Mouse (Mus musculus) thymus, postnatal 0 days (tissue): ENCODE results near the gene Pclo. TPM values are rescaled to one million over a fixed set of nuclear protein-coding genes. Genes with fewer than 3 reads are reported as not detected.
"Not testable (repeated sequence)": the region's sequence is repeated elsewhere in the genome, so short reads cannot be mapped to it uniquely, and the experiment has no call there.

Source experiments
- DNase-seq: peaks from one replicate; pipeline ENCODE4 v3.0.0-alpha.2; 2015; ENCODE audit warnings: low spot score
- polyA plus RNA-seq: library from polyadenylated mRNA; unstranded; fragments of >200 nt; fragmentation: Nextera tagmentation; extraction: Ambion mirVana; gene quantifications from 2 replicates; pipeline ENCODE4 v1.2.1, GENCODE M21; 2015

Pclo gene
- polyA plus RNA-seq, 1 experiment from 2014 or later: 0.51 TPM

DNA sequence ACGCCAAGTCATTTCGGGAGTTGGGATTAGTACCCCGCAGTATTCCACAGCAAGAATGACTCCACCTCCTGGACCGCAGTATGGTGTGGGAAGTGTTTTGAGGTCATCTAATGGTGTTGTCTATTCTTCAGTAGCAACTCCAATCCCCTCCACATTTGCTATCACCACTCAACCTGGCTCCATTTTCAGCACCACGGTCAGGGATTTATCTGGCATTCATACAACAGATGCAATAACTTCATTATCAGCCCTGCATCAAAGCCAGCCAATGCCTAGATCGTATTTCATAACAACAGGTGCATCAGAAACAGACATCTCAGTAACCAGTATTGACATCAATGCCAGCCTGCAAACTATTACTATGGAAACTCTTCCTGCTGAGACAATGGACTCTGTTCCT, 165.7 kb downstream of the Pclo start:
- DNase-seq: no peak

DNA sequence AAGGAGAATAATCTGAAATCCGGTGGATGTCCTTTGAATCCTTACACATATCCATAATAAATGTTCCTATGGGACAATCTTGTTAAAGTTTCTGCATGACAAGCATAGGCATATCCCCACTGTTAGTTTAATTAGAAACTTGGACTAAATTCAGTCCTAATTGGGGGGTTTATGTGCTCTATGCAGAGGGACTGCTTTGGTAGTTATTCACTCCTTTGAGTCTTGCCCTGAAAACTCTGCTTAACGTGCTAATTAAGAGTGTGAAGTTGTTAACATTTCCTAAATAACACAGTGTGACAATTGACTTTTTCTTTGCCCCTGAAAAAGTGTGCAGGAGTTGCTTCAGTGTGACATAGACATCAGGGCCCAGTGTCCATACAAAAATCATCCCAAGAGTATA, 177.3 kb downstream of the Pclo start:
- DNase-seq: no peak

DNA sequence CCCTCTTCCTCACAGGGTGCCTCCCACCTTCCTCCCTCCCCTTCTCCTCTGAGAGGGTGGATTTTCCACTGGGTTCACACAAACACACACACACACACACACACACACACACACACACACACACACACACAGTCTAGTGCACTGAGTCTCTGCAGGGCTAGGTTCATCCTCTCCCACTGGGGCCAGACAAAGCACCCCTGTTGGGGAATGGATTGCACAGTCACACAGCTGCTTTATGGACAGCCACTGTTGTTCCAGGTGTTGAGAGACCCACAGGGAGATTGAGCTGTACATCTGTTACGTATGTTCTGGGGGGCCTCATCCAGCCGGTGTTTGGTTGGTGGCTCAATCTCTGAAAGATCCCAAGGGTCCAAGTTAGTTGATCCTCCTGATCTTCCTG, 182.0 kb downstream of the Pclo start:
- DNase-seq: no peak

DNA sequence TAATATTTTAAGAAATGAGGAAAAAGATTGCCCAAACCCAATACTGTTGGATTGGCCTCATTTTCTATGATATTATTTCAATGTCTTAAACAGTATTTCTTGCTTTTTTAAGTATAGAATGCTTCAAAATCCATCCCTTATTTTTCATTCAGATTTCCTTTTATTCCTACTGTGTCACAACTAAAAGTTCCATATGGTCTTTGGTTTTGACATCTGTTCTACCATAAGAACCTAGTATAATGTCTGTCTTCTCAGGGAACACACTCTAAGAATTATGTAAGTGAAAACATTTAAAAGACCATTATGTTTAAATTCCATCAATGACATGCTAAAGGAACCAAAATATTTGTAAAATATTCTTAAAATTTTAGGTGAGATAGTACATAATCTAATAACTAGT, 186.2 kb downstream of the Pclo start:
- no peak for DNase-seq

DNA sequence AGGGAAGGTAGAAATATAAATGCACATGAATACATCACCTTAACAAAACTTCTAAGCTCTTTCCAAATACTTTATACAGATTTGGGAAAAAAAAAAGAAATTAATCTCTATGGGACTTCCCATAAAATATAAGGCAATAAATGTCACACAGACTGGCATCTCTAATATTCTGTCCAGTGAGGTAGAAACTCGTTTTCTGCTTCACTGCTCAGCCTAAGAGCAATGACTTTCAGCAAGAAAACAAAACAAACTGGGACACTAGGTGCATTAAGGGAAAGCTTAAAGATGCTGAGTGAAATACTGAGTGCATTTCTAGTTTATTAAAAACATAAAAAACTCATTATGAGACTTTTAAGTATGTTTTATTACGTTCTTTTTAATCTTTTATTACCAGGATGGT, 190.7 kb downstream of the Pclo start:
- DNase-seq: no peak

DNA sequence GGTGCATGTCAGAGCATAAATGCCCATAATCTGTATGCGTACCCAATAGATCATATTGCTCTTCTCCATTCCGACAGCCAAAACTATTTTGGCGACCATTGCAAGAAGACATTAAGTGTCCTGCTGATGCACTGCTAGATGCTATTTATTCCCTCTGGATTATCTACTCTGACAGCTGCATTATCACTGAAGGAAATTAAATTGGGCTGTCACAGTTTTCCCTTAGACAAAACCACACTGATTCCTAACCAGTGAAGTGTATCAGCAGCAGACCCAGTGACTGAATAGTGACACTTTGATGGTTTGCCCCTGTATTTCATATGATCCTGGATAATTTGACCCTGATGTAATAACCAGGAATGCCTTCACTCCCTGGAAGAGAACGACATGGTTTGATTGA, 192.6 kb downstream of the Pclo start:
- DNase-seq: no peak

DNA sequence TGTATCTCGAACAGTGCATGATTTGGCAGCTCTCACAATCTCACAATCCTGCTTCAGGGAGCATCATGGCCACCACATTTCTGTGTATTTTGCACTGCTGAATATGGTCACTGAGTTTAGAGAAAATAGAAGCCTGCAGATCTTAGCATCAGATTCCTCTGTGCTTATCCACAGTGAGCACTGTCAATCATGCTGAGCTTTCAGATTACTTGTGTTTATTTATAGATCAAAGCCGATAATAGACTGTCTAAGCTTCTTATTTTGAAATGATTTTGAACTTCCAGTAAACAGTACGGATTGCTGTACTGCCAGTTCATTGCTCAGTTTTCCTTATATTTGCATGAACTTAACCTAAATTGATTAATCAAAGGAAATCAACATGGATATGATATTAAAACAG, 208.9 kb downstream of the Pclo start:
- DNase-seq: no peak

DNA sequence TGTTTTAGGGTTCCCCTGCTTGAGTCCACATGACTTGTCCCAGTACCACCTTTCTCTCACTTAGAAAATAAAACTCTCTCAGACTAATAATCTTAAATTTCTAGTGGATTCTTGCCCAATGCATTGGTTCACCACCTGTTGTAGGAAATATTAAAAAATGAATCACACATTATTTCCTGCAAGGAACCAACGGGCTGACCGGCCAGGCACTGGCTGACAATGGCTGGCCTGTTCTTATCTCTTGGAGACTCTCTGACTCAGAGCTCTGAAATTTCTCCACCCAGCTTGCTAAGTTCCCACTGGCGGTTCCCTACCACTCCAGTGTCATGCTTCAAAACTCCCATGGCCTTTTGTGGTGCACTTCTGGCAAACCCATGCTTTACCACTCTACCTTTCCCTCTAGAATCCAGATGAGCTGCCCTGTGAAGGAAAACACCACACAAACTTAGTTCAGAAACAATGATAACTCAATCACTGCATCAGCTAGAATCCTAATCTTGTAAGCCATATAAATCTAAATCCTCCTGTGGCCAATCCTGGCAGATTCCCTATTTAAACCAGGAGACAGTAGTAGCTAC, 214.0 kb downstream of the Pclo start:
- DNase-seq: no peak

DNA sequence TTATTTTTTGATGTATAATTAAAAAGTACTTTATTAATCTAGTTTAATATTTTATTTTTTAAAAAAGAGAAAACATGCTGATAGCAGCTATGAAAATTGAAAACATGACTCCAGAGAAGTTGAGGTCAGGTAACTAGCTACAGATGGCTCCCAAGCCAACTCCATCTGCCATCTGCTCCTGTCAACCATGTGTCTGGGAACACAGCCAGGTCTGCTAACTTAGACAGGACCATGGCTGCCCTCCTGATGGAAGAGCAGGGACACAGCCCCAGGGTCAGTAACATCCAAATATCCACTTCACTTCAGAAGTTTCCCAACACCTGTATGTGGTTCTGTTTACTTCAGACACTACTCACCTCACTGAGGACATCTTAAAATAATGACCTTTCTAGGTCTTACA, 236.2 kb downstream of the Pclo start:
- no peak for DNase-seq

DNA sequence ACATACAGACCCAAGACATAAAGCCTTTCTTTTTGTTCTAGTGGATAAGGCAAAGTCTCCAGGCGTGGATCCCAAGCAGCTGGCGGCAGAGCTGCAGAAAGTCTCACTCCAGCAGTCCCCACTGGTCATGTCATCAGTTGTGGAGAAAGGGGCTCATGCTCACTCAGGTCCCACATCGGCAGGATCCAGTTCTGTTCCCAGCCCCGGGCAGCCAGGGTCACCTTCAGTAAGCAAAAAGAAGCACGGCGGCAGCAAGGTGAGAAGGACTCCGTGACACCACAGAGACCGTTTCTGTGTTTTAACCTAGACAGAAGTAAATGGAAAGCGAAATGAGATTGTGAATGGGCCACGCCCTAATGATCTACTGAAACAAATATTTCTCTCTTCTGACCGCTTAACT, 252.0 kb downstream of the Pclo start:
- no peak for DNase-seq

DNA sequence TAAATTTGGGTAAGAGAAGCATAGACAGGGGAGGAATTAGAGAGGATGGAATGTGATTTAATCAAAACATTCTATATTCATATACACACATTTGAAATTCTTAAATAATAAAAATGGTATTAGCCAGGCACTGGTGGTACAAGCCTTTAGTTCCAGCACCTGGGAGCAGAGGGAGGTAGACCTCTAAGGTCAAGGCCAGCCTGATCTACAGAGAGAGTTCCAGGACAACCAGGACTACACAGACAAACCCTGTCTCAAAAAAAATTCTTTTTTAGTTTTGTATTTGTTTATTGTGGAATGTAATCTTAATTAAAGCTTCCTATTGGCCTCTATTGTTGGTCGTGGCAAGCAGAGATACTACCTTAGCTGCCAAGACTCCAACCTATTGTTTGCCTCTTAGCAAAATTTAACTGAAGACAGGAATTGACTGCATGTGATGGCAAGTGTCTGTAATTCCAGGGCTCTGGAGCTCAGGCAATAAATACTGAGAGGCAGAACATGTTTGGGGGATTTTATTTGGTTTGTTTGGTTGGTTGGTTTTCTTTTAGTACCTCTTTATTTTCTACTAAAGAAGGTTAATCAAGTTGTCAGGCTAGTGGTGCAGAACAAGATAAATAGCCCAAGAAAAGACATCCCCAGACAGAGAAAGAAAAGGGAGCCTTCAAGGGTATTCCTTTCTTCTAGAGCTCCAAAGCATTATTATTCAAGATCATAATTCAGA, 267.8 kb downstream of the Pclo start:
- DNase-seq: no peak

DNA sequence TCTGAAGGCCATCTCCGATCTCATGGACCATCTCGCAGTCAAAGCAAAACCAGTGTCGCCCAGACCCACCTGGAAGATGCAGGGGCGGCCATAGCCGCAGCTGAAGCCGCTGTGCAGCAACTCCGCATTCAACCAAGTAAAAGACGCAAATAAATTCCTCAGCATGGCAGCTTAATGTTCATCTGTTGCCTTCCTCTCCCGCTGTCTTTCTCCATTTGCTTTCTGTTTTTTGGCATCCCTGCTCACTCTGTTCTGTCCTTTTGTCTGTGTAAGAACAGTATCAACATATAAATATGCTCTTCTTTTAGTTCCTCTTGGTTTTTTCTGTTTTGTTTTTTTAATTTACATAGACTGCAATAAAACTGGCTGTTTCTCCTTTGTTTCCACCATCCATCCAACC, 279.2 kb downstream of the Pclo start:
- no peak for DNase-seq

DNA sequence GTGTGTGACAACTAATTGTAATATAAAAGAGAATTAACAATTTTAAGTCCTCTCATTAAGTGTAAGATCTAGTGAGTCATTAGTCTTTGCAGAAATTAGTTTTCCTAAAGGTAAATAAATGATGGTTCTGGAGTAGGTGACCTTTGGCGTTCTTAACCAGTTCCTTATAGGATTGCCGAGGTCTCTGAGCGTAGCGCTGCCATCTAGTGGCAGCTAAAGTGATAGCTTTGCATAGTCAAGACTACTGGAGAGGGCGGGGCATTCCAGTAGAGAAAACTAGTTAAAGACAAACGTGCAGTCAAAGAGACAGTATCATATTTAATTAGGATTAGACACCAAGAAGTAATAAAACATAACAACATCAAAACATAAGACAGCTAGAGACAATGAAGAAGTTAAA, 292.4 kb downstream of the Pclo start:
- peak; percentile 9 for DNase-seq

DNA sequence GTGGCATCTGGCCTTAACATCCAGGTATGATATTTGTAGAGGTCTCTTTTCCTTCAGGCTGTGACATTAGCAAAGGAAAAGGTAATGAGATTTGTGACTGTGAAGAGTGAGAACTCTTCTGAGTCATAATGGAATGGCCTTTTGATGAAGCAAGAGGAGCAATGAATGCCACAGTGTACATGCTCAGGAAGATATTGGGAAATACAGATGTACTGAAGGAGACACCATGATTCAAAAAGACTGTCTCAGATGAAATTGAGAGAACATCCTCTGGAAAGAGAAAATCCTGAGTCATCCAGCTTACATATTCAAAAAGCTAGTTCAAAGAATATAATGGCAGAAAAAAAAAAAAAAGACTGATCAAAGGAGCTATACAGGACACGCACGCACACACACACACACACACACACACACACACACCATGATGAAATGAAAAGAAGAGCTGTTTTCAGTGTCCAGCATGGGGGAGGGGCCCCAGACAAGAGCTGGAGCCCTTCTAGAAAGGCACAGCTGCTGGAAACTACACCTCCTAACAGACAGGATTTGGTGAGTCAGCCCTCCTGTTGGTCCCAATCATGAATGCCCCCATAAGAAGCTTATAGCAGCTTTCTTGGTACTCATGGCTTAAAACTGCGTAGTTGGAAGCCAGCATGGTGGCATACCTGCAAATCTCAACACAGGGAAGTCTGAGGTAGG, 318.6 kb downstream of the Pclo start:
- DNase-seq: no peak

DNA sequence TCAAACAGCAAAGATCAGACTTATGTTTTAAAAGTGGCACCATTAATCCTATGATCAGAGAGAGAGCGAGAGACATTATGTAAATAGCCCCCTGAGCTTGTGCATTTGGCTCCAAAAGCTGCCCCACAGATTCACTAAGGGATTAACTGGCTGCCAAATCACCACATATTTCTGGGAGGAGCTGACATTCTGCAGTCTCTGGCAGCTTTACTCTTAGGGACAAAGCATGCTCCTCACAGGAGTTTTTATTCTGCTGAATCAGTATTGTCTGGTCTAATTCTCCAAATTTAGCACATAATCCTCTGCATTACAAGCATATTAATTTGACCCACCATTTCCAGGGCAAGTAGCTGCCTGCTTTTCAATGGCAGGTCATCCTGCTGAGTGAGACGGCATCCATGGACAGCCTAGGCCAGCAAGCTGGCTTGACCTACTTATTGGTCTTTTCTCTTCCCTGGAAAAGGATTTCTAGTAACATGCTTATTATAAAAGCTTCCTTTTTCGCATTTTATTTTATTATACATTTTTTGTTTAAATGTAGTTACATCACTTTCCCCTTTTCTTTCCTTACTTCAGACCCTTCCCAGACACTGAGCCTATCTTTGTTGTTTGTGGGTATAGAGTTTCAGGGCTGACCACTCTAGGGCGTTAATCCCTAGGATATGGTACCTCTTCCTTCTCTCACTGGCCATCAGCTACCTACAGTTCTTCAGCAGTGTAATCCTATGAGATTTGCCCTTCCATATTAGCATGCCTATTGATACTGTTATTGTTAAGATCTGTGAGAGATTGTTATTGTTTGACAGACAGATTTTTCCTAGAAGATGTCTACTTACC, 319.7 kb downstream of the Pclo start:
- DNase-seq: no peak

DNA sequence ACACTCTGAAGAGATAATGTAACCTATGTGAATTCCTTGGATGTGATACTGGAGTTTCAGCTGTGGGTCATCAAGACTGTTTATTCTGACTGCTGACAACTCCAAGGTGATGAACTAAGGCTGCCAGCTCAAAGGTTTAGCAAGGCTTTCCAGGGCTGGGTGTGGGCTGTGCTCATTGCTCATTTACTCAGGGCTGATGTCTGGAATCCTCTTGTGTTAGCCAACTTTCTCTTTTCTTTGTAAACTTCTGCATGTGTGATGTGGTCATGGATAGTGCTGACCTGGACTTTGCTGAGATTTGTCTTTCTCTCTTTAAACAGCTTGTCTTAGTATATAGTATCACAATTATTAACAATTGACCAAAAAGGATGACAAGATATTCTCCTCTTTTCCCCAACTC, 338.9 kb downstream of the Pclo start:
- no peak for DNase-seq

DNA sequence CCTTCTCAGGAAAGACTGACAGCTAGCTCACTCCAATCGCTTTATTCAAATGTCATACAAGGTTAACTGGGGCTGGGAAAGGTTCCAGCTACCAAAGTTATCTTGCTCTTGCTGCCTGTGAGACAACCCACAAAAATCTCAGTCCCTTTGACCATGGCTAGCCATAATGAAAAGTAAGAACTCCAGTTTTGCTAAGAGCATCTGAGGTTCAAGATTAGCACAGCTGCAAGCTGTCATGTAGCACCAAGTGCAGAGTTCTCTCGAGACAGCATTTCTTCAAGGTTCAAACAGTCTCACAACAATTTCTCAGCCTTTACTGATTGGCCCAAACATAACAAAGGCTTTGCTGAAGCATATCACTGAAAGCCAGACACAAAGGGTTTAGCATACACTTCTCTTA, 370.6 kb downstream of the Pclo start:
- DNase-seq: not testable (repeated sequence)

DNA sequence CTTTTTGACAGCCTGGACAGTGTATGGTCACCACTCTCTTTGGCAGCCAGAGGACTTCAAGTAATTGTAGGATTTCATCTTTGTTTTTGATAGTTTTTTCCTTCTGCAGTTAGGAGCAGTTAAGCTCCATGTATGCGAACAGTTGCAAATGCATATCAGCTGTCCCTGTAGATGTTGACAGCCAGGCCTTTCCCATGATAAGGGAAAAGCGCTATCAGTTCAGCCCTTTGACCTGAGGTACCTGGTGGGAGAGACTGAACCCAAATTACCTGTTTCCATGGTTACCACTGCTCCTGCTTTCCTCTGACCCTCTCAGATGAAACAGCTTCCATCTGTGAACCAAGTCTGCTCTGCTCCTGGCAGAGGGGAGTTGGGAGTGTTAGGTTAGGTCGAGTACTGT, 377.5 kb downstream of the Pclo start:
- no peak for DNase-seq

DNA sequence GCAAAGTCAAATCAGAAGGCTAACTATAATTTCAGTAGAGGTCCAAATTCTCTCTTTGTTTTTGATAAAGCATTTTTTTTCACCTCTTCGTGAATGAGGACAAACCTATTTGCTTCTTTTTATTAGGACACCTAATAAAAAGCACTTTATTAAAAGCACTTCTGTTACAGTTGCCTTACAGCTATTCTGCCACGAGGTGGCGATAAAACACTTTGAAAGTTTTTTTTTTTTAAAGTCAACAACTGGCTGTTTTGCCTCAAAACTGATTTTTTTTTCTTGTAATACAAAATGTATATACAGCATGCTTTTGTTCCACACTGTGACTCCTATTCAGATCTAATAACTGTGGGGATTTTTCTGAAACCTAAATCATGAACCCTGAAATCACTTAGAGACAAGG, 388.8 kb downstream of the Pclo start:
- DNase-seq: not testable (repeated sequence)
